Mouse (Mus musculus) heart, embryonic 15.5 days (tissue): ENCODE measurements at regions not wholly inside any gene's neighbourhood (a gene's known extent, or its start where the extent isn't known, plus 50 kb on each side); places are given as distances from the start of the nearest gene placed in this dataset.
"Not testable (repeated sequence)": the region's sequence is repeated elsewhere in the genome, so short reads cannot be mapped to it uniquely, and the experiment has no call there.

Experiments used
- ATAC-seq: fragments of 200-750 bp; cut with Nextera tagmentation; replicated peaks from 2 replicates; pipeline ENCODE4 v1.8.0; 2017; ENCODE audit warnings: low read depth, moderate TSS enrichment; ENCODE audit not compliant: insufficient number of reproducible peaks, insufficient read depth, low FRiP score
- H3K27ac ChIP-seq: fragments of 300-500 bp; sonication (generic); 2 replicates; pipeline ENCODE4 v1.5.1; 2015; ENCODE audit warnings: mild to moderate bottlenecking, inconsistent platforms
- H3K27me3 ChIP-seq: fragments of 300-500 bp; sonication (generic); 2 replicates; pipeline ENCODE4 v1.6.1; 2015; ENCODE audit warnings: inconsistent platforms
- H3K36me3 ChIP-seq: fragments of 300-500 bp; sonication (generic); 2 replicates; pipeline ENCODE4 v1.6.1; 2015; ENCODE audit warnings: mild to moderate bottlenecking, inconsistent platforms
- H3K4me1 ChIP-seq: fragments of 300-500 bp; sonication (generic); replicated peaks from 2 replicates; pipeline ENCODE4 v1.6.1; 2015; ENCODE audit warnings: inconsistent platforms
- H3K4me2 ChIP-seq: fragments of 300-500 bp; sonication (generic); 2 replicates; pipeline ENCODE4 v1.6.1; 2015; ENCODE audit warnings: inconsistent platforms, mild to moderate bottlenecking, moderate library complexity
- H3K4me3 ChIP-seq: fragments of 300-500 bp; sonication (generic); 2 replicates; pipeline ENCODE4 v1.5.1; 2015; ENCODE audit warnings: mild to moderate bottlenecking, inconsistent platforms
- H3K9ac ChIP-seq: fragments of 300-500 bp; sonication (generic); 2 replicates; pipeline ENCODE4 v1.6.1; 2015; ENCODE audit warnings: mild to moderate bottlenecking, inconsistent platforms
- H3K9me3 ChIP-seq: fragments of 300-500 bp; sonication (generic); replicated peaks from 2 replicates; pipeline ENCODE4 v1.6.1; 2016; ENCODE audit warnings: inconsistent platforms
- WGBS: fragments of 180-500 bp; shearing (Covaris S2); methylation state at CpG from one replicate; pipeline ENCODE4 v1.1.7; 2015; ENCODE audit warnings: mixed read lengths; 5-methylcytosine and 5-hydroxymethylcytosine counted together

DNA sequence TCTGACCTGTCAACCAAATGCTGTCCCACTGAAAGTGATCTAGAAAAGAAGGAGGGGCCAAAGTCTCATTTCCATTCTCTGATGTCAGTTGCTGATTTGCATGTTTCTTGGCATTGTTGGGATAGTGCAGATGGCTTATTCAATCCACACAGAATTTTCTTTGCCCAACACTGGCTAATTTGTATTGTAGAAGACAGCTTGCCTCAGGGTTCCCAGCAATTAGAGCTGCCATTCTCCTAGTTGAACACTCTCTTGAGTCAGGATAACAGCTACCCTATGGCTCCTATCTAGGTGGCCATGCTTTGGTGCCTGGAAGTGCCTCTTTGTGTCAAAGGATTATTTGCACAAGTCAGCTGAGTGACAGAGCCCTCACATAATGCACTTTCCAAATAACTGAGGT, 569.0 kb downstream of the Lrriq3 start:
- Histone ChIP-seq H3K9me3 (no peaks in the 10 kb centered on the region), H3K36me3 (no peaks in the 10 kb centered on the region), H3K9ac (no peak overlapping the region), H3K4me1 (no peaks in the 10 kb centered on the region), H3K27me3 (no peaks in the 10 kb centered on the region), H3K27ac (no peak overlapping the region), H3K4me2 (no peak overlapping the region), H3K4me3 (no peak overlapping the region)
- no peak for ATAC-seq

DNA sequence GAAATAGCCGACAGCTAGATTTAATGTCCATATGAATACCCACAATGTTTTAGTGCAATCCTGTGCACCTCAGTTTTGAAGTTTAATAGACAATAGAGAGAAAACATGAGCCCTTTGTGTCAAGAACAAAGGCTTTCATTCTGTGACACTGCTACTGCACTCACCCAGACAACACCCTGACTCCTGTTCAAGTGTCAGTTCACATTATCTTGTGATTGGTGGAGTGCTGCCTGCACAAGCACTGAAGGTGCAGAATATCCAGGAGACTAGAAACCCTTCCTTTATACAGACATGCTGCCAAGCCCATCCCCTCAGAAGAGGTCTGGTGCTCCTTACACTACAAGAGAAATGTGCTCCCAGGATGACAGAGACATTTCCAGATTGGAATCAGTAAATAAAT, 579.3 kb downstream of the Lrriq3 start:
- no peak overlapping the region for H3K9ac ChIP-seq
- H3K4me3 ChIP-seq, result no peak overlapping the region
- H3K4me2 ChIP-seq, result no peak overlapping the region
- no peak overlapping the region for H3K27ac ChIP-seq
- H3K4me1 ChIP-seq, result no peaks in the 10 kb centered on the region
- no peaks in the 10 kb centered on the region for H3K27me3 ChIP-seq
- no peaks in the 10 kb centered on the region for H3K36me3 ChIP-seq
- ATAC-seq, result no peak
- WGBS, result 70% methylated on average over 1 of the region's 1 CpGs
- no peaks in the 10 kb centered on the region for H3K9me3 ChIP-seq

DNA sequence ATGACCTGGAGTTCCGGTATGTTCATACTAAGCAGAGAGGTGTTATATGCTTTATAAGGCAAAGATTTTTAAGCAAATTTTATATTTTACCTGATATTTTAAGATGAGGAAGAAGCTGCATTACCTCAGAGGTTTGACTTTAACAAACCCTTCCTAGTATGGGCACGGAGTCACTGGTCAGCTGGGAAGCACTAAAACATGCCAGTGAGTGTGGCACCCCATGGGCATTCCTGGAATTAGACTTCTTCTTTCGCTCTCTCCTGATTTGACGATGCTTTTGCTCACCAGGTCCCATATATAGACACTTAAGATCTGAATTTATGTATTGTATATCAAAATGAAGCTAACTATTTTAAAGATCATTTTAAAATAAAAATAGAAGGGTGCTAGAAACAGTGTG, 587.0 kb downstream of the Lrriq3 start:
- Histone ChIP-seq H3K27ac (no peak overlapping the region), H3K4me2 (no peak overlapping the region), H3K36me3 (no peaks in the 10 kb centered on the region), H3K9ac (no peak overlapping the region), H3K4me3 (no peak overlapping the region), H3K27me3 (no peaks in the 10 kb centered on the region), H3K4me1 (no peaks in the 10 kb centered on the region), H3K9me3 (no peaks in the 10 kb centered on the region)
- WGBS, result 74% methylated on average over 4 of the region's 4 CpGs
- no peak for ATAC-seq

DNA sequence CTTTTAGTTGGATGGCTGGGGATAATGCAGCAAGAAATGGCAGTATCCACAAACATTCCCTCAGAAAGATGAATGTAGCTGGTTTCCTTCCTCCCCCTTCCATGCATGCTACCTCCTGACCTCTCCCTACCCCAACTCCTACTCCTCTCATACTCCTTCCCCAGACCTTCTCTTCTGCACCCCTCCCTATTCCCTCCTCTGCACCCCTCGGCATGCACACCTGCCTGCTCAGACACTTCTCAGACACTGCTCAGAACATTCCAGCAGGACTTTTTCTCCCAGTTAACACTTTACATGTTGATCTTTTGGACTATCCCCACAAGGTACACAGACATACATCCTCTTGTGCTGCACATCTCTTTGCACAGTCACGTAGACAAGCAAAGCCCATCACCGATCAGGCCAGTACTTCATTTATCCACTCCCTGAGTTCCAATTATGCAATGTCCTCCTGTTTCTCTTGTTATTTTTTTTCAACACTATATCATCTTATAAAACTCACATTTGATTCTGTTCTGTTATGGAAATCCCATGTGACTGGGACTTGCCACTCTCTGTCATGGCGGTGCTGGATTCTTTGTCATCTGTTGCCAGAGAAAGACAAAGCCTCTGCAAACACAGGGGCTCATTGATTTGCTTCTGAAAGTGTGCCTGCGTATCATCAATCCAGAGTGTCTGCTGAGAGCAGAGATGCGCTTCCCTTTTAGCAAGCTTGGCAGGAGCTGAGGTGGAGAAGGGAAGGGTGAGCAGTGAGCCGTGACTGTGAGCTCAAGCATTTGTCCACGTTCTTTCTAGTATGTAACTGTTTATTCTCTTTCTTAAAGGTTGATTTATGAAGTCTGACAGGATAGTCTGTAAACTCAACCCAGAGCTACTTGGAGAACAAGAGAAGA, 589.9 kb downstream of the Lrriq3 start:
- H3K27ac ChIP-seq, result no peak overlapping the region
- H3K4me1 ChIP-seq, result no peaks in the 10 kb centered on the region

DNA sequence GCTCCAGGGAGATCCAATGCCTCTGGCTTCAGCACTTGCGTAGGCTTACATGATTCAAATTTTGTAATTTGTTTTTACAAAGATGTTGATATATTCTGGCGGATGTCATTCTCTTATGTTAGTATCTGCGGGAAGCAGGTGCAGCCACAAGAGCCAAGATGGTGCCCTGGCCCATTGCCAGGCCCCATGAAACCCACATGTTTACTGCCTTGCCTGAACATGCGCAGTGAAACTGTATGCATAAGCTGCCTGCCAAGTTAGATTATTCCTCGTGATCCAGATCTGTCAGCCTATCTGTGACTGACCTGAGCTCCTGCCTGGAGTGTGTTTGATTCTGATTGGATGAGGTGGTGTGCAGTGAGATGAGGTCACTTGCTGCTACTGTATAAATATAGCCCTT, 595.1 kb downstream of the Lrriq3 start:
- Histone ChIP-seq H3K27ac (no peak overlapping the region), H3K27me3 (no peaks in the 10 kb centered on the region), H3K36me3 (no peaks in the 10 kb centered on the region), H3K4me1 (no peaks in the 10 kb centered on the region), H3K9me3 (no peaks in the 10 kb centered on the region), H3K4me3 (no peak overlapping the region), H3K9ac (no peak overlapping the region), H3K4me2 (no peak overlapping the region)
- ATAC-seq, result no peak
- 83% methylated on average over 5 of the region's 5 CpGs for WGBS

More for the DNA sequence above, 589.9 kb downstream of the Lrriq3 start:
- H3K9ac ChIP-seq, result no peak overlapping the region
- no peak overlapping the region for H3K4me3 ChIP-seq
- no peak for ATAC-seq
- WGBS, result 62% methylated on average over 8 of the region's 8 CpGs
- no peak overlapping the region for H3K4me2 ChIP-seq
- no peaks in the 10 kb centered on the region for H3K27me3 ChIP-seq
- H3K36me3 ChIP-seq, result no peaks in the 10 kb centered on the region
- H3K9me3 ChIP-seq, result no peaks in the 10 kb centered on the region

DNA sequence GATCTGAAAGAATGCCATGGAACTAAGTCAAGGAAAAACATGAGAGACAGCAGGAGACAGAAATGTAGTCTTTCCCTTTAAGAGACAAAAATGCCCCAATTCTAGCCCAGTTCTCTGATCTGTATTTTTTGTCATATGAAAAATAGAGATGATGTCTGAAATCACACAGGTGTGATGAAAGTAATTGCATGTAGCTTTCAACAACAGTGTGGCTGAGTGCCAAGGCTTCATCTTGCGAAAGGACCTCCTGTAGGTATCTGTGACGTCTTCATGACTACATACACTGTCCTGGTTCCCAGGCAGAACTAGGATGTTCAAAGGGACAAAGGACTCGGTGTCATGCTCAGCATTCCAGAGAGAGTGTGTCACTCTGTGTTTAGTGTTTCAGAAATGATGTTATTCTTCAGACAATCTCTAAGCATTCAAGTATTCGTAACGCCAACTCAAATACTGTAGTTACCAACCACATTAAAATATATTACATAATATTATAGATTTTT, 629.8 kb downstream of the Lrriq3 start:
- Histone ChIP-seq H3K4me3 (no peak overlapping the region), H3K9me3 (no peaks in the 10 kb centered on the region), H3K4me2 (no peak overlapping the region), H3K27ac (no peak overlapping the region), H3K36me3 (no peaks in the 10 kb centered on the region), H3K27me3 (no peaks in the 10 kb centered on the region), H3K9ac (no peak overlapping the region), H3K4me1 (no peaks in the 10 kb centered on the region)
- 67% methylated on average over 5 of the region's 5 CpGs for WGBS
- ATAC-seq, result no peak

DNA sequence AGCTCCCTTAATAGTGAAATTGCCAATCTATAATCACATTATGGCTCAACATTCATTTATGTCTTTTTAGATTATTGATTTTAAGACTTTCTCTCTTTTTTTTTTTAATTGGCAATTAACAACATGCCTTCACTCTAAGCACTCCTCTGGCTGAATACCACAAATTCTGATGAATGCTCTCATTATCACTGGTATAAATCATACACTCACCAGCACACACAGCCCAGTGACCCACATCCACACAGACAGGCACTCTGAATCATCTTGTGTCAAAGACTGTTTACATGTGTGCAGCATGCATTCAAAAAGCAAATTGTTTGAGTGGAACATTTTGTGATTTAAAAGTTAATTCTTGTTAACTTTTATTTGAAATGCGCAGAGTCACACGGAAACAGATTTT, 649.2 kb downstream of the Lrriq3 start:
- 97% methylated on average over 2 of the region's 2 CpGs for WGBS
- Histone ChIP-seq H3K9me3 (no peaks in the 10 kb centered on the region), H3K27ac (no peak overlapping the region), H3K9ac (no peak overlapping the region), H3K36me3 (no peaks in the 10 kb centered on the region), H3K27me3 (no peaks in the 10 kb centered on the region), H3K4me3 (no peak overlapping the region), H3K4me2 (no peak overlapping the region), H3K4me1 (no peaks in the 10 kb centered on the region)
- ATAC-seq, result no peak

DNA sequence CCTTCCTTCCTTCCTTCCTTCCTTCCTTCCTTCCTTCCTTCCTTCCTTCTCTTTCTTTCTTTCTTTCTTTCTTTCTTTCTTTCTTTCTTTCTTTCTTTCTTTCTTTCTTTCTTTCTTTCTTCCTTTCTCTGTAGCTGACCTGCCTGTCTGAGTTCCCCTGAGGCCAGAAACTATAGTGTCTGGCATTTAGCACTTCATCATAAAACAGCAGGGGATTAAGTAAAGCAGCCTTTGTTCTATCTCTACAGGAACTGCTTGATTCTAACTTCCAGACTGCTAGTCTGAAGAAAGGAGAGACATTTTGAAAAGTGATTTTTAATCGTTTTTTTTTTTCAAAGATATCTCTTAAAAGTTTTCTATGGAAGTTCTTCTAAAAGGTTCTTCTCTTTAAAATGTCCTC, 653.4 kb downstream of the Lrriq3 start:
- WGBS, result 19% methylated on average over 1 of the region's 1 CpGs
- not testable (repeated sequence) for H3K27ac ChIP-seq, H3K4me3 ChIP-seq, H3K36me3 ChIP-seq, H3K9me3 ChIP-seq, ATAC-seq, H3K9ac ChIP-seq, H3K4me1 ChIP-seq, H3K4me2 ChIP-seq, H3K27me3 ChIP-seq

DNA sequence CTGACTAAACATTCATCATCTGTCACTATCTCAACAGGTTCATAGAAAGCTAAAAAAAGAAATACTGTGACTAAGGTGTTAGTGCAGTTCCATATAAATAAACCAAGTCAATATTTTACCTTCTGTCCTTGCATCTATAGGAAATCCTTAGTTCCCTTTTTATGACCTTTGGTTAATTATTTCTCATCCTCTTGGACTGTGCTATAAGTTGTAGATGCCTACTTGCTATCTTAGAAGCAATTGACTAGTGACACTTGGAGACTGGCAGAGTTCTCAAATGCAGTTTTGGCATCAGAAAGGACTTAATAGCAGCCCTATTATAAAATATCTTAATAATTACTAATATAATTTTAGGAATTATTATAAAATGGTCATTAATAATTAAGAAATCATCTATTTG, 654.3 kb downstream of the Lrriq3 start:
- H3K9ac ChIP-seq, result no peak overlapping the region
- H3K36me3 ChIP-seq, result no peaks in the 10 kb centered on the region
- H3K27me3 ChIP-seq, result no peaks in the 10 kb centered on the region
- H3K4me3 ChIP-seq, result no peak overlapping the region
- H3K4me2 ChIP-seq, result no peak overlapping the region
- ATAC-seq, result no peak
- no peaks in the 10 kb centered on the region for H3K9me3 ChIP-seq
- no peak overlapping the region for H3K27ac ChIP-seq
- H3K4me1 ChIP-seq, result no peaks in the 10 kb centered on the region

DNA sequence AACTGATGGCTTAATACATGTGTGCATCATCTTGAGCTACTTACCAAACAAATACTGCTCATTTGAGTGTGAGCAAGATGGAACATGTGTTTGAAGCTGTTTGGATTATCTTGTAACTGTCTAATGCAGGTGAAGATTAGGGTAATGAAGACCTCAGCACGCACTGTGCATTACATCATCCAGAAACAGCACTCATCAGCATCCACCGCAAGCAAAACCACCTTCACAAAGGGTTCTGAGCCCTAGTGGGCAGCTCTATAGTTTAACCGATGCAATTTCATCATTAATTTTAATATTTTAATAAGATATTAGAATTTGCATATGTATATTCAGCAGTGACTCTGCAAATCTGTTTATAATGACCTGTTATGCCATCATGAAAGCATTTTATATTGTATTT, 664.1 kb downstream of the Lrriq3 start:
- H3K27me3 ChIP-seq, result no peaks in the 10 kb centered on the region
- no peak overlapping the region for H3K4me3 ChIP-seq
- no peak overlapping the region for H3K9ac ChIP-seq
- H3K36me3 ChIP-seq, result no peaks in the 10 kb centered on the region
- ATAC-seq, result no peak
- H3K9me3 ChIP-seq, result no peaks in the 10 kb centered on the region
- WGBS, result 80% methylated on average over 3 of the region's 3 CpGs
- no peak overlapping the region for H3K4me2 ChIP-seq
- no peaks in the 10 kb centered on the region for H3K4me1 ChIP-seq
- H3K27ac ChIP-seq, result no peak overlapping the region

DNA sequence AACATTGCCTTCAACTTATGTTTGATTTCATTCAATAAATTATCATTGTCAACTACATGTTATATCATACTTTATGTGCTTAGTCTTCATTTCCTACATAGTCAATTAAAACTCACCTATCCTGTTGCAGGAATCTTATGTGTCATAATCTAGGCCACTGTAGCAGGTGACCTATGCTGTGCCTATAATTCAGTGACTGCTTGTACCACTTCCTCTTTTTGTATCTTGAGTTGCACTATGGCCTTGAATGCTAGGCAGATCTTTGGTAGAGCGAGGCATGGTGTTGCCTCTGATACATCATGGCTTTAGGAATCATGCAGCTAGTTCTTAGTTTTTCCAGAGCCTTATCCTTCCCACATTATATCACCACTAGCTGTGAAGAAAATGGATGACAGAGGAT, 682.8 kb downstream of the Lrriq3 start:
- no peak for ATAC-seq
- H3K27ac ChIP-seq, result no peak overlapping the region
- H3K9ac ChIP-seq, result no peak overlapping the region
- H3K27me3 ChIP-seq, result no peaks in the 10 kb centered on the region
- H3K36me3 ChIP-seq, result no peaks in the 10 kb centered on the region
- H3K4me1 ChIP-seq, result no peaks in the 10 kb centered on the region
- no peak overlapping the region for H3K4me2 ChIP-seq
- 79% methylated on average over 1 of the region's 1 CpGs for WGBS
- H3K4me3 ChIP-seq, result no peak overlapping the region
- no peaks in the 10 kb centered on the region for H3K9me3 ChIP-seq

DNA sequence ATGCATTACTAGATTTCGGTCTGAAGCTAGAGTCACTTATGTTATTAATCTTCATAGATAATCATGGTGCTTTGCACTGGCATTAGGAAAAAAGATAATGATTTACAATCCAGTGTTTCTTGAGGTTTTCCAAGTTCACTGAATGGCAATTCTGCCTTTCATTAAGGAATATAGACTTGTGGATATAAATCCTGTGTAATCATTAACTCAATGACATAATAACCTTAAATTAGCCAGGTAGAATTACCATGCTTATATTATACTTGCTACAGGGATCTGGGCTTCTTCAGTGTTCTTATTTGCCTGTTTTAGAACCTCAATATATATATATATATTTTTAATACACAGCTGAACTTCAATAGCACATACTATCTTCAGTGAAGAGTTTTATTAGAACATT, 683.8 kb downstream of the Lrriq3 start:
- no peak overlapping the region for H3K4me3 ChIP-seq
- no peak for ATAC-seq

More for the DNA sequence above, 683.8 kb downstream of the Lrriq3 start:
- Histone ChIP-seq H3K27ac (no peak overlapping the region), H3K4me2 (no peak overlapping the region), H3K36me3 (no peaks in the 10 kb centered on the region), H3K9ac (no peak overlapping the region), H3K4me1 (no peaks in the 10 kb centered on the region), H3K27me3 (no peaks in the 10 kb centered on the region), H3K9me3 (no peaks in the 10 kb centered on the region)
- WGBS, result 89% methylated on average over 1 of the region's 1 CpGs
